Mouse (Mus musculus) intestine, embryonic 16.5 days (tissue): ENCODE measurements around the gene Olfr796. TPM values are rescaled to one million over a fixed set of nuclear protein-coding genes. Genes with fewer than 3 reads are reported as not detected.

ENCODE experiments used
- ATAC-seq: fragments of 200-750 bp; cut with Nextera tagmentation; 2 replicates; pipeline ENCODE4 v1.8.0; 2017; ENCODE audit warnings: moderate TSS enrichment, moderate library complexity
- H3K27ac ChIP-seq: fragments of 300-500 bp; sonication (generic); 2 replicates; pipeline ENCODE4 v1.5.1; 2014; ENCODE audit warnings: mild to moderate bottlenecking, low read length
- H3K27me3 ChIP-seq: fragments of 300-500 bp; sonication (generic); replicated peaks from 2 replicates; pipeline ENCODE4 v1.6.1; 2014; ENCODE audit warnings: low read length, control low read depth, mixed read lengths; ENCODE audit not compliant: control insufficient read depth, insufficient read depth
- H3K36me3 ChIP-seq: fragments of 300-500 bp; sonication (generic); 2 replicates; pipeline ENCODE4 v1.6.1; 2014; ENCODE audit warnings: low read length, control low read depth; ENCODE audit not compliant: control insufficient read depth, insufficient read depth
- H3K4me1 ChIP-seq: fragments of 300-500 bp; sonication (generic); 2 replicates; pipeline ENCODE4 v1.6.1; 2014; ENCODE audit warnings: low read length, control low read depth, mixed read lengths; ENCODE audit not compliant: control insufficient read depth, insufficient read depth
- H3K4me2 ChIP-seq: fragments of 300-500 bp; sonication (generic); 2 replicates; pipeline ENCODE4 v1.6.1; 2014; ENCODE audit warnings: low read depth, low read length, control low read depth
- H3K4me3 ChIP-seq: fragments of 300-500 bp; sonication (generic); 2 replicates; pipeline ENCODE4 v1.5.1; 2014; ENCODE audit warnings: mild to moderate bottlenecking, low read length
- H3K9ac ChIP-seq: fragments of 300-500 bp; sonication (generic); 2 replicates; pipeline ENCODE4 v1.6.1; 2014; ENCODE audit warnings: low read depth, low read length
- H3K9me3 ChIP-seq: fragments of 300-500 bp; sonication (generic); 2 replicates; pipeline ENCODE4 v1.6.1; 2016; ENCODE audit warnings: low read length, control low read depth; ENCODE audit not compliant: control insufficient read depth
- WGBS: fragments of 180-500 bp; shearing (Covaris S2); extraction: QIAGEN DNeasy Blood & Tissue Kit; methylation state at CpG from one replicate; pipeline ENCODE4 v1.1.7; 2014; 5-methylcytosine and 5-hydroxymethylcytosine counted together
- polyA plus RNA-seq: library from polyadenylated mRNA; unstranded; fragments of >200 nt; fragmentation: Nextera tagmentation; extraction: Ambion mirVana; gene quantifications from 2 replicates; pipeline ENCODE4 v1.2.1, GENCODE M21; 2015

The Olfr796 gene
- polyA plus RNA-seq = not detected in 2 replicates

DNA sequence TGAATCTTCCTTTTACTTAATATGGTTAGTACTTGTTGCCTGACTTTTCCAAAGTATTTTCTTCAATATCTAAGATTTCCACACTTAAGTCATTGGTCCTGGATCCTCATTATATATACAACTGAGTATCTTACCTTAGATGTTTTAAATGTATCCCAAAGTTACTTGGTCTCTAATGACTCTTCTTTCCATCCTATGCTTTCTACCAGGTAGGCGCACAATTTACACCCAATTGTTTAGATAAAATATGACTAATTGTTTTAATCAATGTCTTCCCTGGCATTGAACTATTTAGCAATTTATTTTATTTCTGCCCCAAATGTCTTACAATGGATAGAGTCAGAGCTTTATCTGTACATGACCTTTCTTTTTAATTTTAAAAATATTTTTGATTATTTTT, at the start of gene Olfr796:
Olfr796 (minus strand) TSS at position 101 of the 400 bp plus-strand sequence.
- H3K4me2 ChIP-seq = no peak within 1 kb of the TSS
- no peaks in the 10 kb centered on the region for H3K27me3 ChIP-seq
- H3K4me1 ChIP-seq = no peaks in the 10 kb centered on the region
- H3K4me3 ChIP-seq = no peak within 1 kb of the TSS
- ATAC-seq = no peak
- H3K9ac ChIP-seq = no peak within 1 kb of the TSS
- no peak within 1 kb of the TSS for H3K27ac ChIP-seq
- no peaks in the 10 kb centered on the region for H3K9me3 ChIP-seq
- 96% methylated on average over 1 of the region's 1 CpGs for WGBS
- no peaks in the 10 kb centered on the region for H3K36me3 ChIP-seq

DNA sequence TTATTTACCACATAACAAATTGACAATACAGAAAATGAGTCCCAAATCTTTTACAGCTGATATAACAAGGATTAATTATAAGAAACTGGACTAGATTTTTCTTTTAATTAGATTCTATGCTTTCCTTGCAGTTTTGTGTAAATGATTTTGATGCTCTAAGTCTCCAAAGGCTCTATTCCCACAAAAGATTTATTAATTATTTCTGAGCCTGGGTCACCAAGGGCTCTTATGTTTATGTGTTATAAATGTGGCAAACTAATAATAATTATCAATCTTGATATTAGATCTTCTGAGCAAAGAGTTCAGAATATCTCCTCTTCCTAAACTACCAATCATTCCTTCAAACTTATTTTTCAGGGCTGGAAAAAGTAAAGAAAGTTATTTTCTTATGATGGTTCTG, 45.0 kb upstream of the Olfr796 start, which contains the start of gene Olfr800:
Olfr800 (plus strand) TSS at position 301 of the 400 bp plus-strand sequence.
- no peak within 1 kb of the TSS for H3K27ac ChIP-seq
- no peak for ATAC-seq
- H3K4me1 ChIP-seq = no peaks in the 10 kb centered on the region
- H3K36me3 ChIP-seq = no peaks in the 10 kb centered on the region
- H3K9me3 ChIP-seq = no peaks in the 10 kb centered on the region
- no peak within 1 kb of the TSS for H3K4me3 ChIP-seq
- H3K27me3 ChIP-seq = no peaks in the 10 kb centered on the region
- no peak within 1 kb of the TSS for H3K4me2 ChIP-seq
- H3K9ac ChIP-seq = no peak within 1 kb of the TSS

- H3K9ac ChIP-seq = no peak overlapping the region
- no peak overlapping the region for H3K27ac ChIP-seq
- H3K9me3 ChIP-seq = no peaks in the 10 kb centered on the region
- no peaks in the 10 kb centered on the region for H3K36me3 ChIP-seq
- no peaks in the 10 kb centered on the region for H3K27me3 ChIP-seq
- H3K4me3 ChIP-seq = no peak overlapping the region
- ATAC-seq = no peak
- 77% methylated on average over 1 of the region's 1 CpGs for WGBS
- H3K4me2 ChIP-seq = no peak overlapping the region
- no peaks in the 10 kb centered on the region for H3K4me1 ChIP-seq
Measured at GRCm38 (mm10) chr10:129651763-129652162, 39.4 kb upstream of the Olfr796 start.

DNA sequence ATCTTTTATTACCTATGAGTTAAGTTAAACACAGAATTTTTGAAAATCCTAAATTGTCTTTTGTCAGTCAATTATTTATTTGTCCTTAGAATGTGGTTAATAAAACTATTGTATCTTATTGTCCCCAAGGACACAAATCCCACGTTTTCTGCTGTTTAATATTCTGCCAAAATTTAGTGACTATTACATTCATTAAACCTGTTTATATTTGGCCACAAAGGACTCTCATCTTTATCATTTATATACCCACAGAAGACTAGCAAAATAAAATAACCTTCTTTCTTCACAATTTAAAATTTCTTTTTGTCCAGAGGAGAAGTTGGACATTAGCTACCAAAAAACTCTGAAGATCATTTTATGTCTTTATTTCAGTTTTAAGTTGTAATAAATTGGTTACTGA, 24.8 kb upstream of the Olfr796 start, which contains the start of gene Olfr799:
Olfr799 (plus strand) TSS at position 301 of the 400 bp plus-strand sequence.
- H3K9me3 ChIP-seq = no peaks in the 10 kb centered on the region
- 24% methylated on average over 1 of the region's 1 CpGs for WGBS
- no peak within 1 kb of the TSS for H3K4me2 ChIP-seq
- no peak for ATAC-seq
- no peak within 1 kb of the TSS for H3K9ac ChIP-seq
- H3K36me3 ChIP-seq = no peaks in the 10 kb centered on the region
- H3K4me3 ChIP-seq = no peak within 1 kb of the TSS
- H3K27me3 ChIP-seq = no peaks in the 10 kb centered on the region
- no peak within 1 kb of the TSS for H3K27ac ChIP-seq
- no peaks in the 10 kb centered on the region for H3K4me1 ChIP-seq

DNA sequence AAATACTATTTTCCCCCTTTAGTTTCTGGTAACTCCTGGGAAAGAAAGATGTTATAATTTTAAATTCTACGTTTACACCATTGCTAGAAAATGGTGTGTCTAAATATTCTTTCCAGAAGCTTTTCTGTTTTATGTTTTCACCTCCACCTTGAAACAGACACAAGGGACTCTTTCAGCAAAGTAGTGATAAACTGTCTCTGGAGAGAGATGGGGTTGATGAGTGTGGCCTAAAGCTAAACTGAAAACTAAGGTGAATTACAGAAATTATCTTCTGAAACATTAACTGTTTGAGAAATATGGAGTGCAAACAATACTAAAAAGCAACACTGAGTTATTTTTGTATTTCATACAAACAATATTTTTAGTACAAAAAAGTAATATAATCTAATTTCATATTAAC, 15.5 kb upstream of the Olfr796 start, which contains the start of gene Olfr798:
Olfr798 (minus strand) TSS at position 101 of the 400 bp plus-strand sequence.
- 84% methylated on average over 1 of the region's 1 CpGs for WGBS
- ATAC-seq = no peak

DNA sequence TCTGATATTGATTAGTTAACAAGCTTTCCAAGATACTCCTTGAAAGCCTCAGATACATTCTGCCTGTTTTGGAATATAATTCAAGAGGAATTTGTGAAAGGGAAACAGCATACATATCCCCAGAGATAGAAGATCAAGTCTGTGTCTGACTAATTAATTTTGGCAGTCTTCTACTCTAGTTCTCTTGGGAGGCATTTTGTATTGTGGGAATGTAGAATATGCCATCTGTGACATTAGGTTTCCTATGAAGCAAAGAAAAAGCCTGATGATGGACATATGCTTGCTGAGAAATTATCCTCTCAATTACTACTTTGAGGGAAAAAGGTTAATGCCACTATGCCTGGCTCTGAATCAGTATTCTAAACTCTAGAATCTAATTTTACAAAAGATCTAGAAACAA, 10.9 kb upstream of the Olfr796 start:
- Histone ChIP-seq H3K27me3 (no peaks in the 10 kb centered on the region), H3K4me1 (no peaks in the 10 kb centered on the region), H3K4me3 (no peak overlapping the region), H3K36me3 (no peaks in the 10 kb centered on the region), H3K9me3 (no peaks in the 10 kb centered on the region), H3K4me2 (no peak overlapping the region), H3K9ac (no peak overlapping the region), H3K27ac (no peak overlapping the region)
- ATAC-seq = no peak

More for the DNA sequence above, 15.5 kb upstream of the Olfr796 start, which contains the start of gene Olfr798:
- Histone ChIP-seq H3K27ac (no peak within 1 kb of the TSS), H3K4me3 (no peak within 1 kb of the TSS), H3K36me3 (no peaks in the 10 kb centered on the region), H3K9ac (no peak within 1 kb of the TSS), H3K4me1 (no peaks in the 10 kb centered on the region), H3K4me2 (no peak within 1 kb of the TSS), H3K27me3 (no peaks in the 10 kb centered on the region), H3K9me3 (no peaks in the 10 kb centered on the region)

GRCm38 (mm10) chr10:129621724-129622123, 9.4 kb upstream of the Olfr796 start:
- no peaks in the 10 kb centered on the region for H3K36me3 ChIP-seq
- ATAC-seq = no peak
- no peaks in the 10 kb centered on the region for H3K9me3 ChIP-seq
- H3K4me3 ChIP-seq = no peak overlapping the region
- H3K27me3 ChIP-seq = no peaks in the 10 kb centered on the region
- no peak overlapping the region for H3K27ac ChIP-seq
- 24% methylated on average over 1 of the region's 1 CpGs for WGBS
- no peaks in the 10 kb centered on the region for H3K4me1 ChIP-seq
- no peak overlapping the region for H3K9ac ChIP-seq
- H3K4me2 ChIP-seq = no peak overlapping the region

GRCm38 (mm10) chr10:129577066-129577465, 35.3 kb downstream of the Olfr796 start:
- WGBS = 80% methylated on average over 1 of the region's 1 CpGs
- no peak for ATAC-seq
- no peaks in the 10 kb centered on the region for H3K4me1 ChIP-seq

DNA sequence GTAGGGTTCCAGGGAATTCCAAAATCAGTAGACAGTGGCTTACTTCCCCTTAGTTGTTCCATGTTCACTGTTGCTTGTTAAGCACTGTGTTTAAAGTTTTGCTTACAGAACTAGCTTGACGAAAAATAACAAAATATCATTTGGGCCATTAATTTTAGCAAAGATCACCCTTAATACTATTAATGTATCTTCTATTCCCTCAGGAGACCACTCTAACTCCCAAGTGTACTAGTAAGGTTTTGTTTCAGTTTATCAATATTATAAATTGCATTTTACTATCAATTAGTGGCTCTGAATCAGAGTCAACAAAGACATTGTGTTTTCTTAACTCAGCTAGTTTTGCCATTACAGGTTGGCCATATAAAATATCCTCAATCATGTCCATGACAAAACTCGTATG, 45.0 kb downstream of the Olfr796 start, which contains the start of gene Olfr794:
Olfr794 (plus strand) TSS at position 301 of the 400 bp plus-strand sequence.
- H3K27me3 ChIP-seq = no peaks in the 10 kb centered on the region
- no peak within 1 kb of the TSS for H3K27ac ChIP-seq
- no peak for ATAC-seq
- no peaks in the 10 kb centered on the region for H3K36me3 ChIP-seq
- H3K4me3 ChIP-seq = no peak within 1 kb of the TSS
- 64% methylated on average over 2 of the region's 2 CpGs for WGBS
- no peaks in the 10 kb centered on the region for H3K4me1 ChIP-seq
- H3K9ac ChIP-seq = no peak within 1 kb of the TSS
- H3K4me2 ChIP-seq = no peak within 1 kb of the TSS
- H3K9me3 ChIP-seq = no peaks in the 10 kb centered on the region

More at GRCm38 (mm10) chr10:129577066-129577465, 35.3 kb downstream of the Olfr796 start:
- Histone ChIP-seq H3K4me2 (no peak overlapping the region), H3K4me3 (no peak overlapping the region), H3K27ac (no peak overlapping the region), H3K36me3 (no peaks in the 10 kb centered on the region), H3K9ac (no peak overlapping the region), H3K9me3 (no peaks in the 10 kb centered on the region), H3K27me3 (no peaks in the 10 kb centered on the region)
